Mouse (Mus musculus): ENCODE data around the gene Grm8. TPM values are rescaled to one million over a fixed set of nuclear protein-coding genes. Genes with fewer than 3 reads are reported as not detected.
"Not testable (repeated sequence)": the region's sequence is repeated elsewhere in the genome, so short reads cannot be mapped to it uniquely, and the experiment has no call there.

The Grm8 gene
- total and polyA plus RNA-seq, 3 experiments, result not detected

DNA sequence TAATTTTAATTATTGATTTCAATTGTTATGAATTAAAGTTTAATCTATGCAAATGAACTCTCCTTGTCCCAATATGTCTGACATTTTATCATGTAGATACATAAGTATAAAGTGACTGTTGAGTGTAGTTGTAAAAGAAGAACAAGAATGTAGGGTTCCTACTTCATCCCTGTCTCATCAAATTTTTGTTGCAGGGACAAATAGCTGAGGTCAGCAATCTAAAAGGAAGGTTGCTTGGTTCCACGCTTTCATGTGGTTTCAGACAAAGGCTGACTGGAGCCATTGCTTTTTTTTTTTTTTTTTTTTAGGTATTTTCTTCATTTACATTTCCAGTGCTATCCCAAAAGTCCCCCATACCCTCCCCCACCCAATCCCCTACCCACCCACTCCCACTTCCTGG lies 298.8 kb downstream of the Grm8 start:
- intact Hi-C loops (cut with DNase I), result no loop called here
- TF ChIP-seq POLR2A (IDR thresholded peaks at IDR 0.05; ENCODE audit: insufficient read depth, low read depth, low read length) (no peak), EP300 (IDR thresholded peaks at IDR 0.05; ENCODE audit: insufficient read depth, low read depth, low read length) (no peak), CTCF (IDR thresholded peaks at IDR 0.05) (no peak)
- no peaks in the 10 kb centered on the region for H3K79me2 ChIP-seq (replicated peaks; ENCODE audit: control insufficient read depth, insufficient read depth, low read length)
- no peaks in the 10 kb centered on the region for H3K27me3 ChIP-seq (ENCODE audit: control insufficient read depth, insufficient read depth, low read length)
- 87% methylated on average over 1 of the region's 1 CpGs for whole genome bisulfite sequencing
- no peak overlapping the region for H3K4me3 ChIP-seq
- no peaks in the 10 kb centered on the region for H3K36me3 ChIP-seq (ENCODE audit: control insufficient read depth, insufficient read depth, low read length)
- H3K27ac ChIP-seq, result no peak overlapping the region
- no peak for DNase-seq
- no peaks in the 10 kb centered on the region for H3K4me1 ChIP-seq (ENCODE audit: control insufficient read depth, insufficient read depth, low read length)
- H3K9ac ChIP-seq (ENCODE audit: low read depth, low read length), result no peak overlapping the region

DNA sequence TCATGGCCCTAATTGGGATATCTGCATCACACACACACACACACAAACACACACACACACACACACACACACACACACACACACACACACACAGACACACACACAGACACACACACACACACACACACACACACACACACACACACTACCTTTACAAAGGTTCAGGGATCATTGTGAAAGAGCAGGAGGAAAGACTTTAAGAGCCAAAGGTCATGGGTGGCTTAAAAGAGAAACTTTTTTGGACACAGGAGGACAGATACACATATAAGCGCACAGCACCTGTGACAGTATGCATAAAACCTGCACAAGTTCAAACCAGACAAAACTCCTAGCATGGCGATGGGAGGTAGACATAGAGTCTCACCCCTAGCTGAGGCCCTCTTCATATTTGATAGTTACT lies 315.2 kb downstream of the Grm8 start:
- H3K4me3 ChIP-seq; H3K9ac ChIP-seq (ENCODE audit: low read depth, low read length); DNase-seq; H3K4me1 ChIP-seq (ENCODE audit: control insufficient read depth, insufficient read depth, low read length); H3K79me2 ChIP-seq (replicated peaks; ENCODE audit: control insufficient read depth, insufficient read depth, low read length); H3K36me3 ChIP-seq (ENCODE audit: control insufficient read depth, insufficient read depth, low read length); H3K27me3 ChIP-seq (ENCODE audit: control insufficient read depth, insufficient read depth, low read length); intact Hi-C loops (cut with DNase I); H3K27ac ChIP-seq: not testable (repeated sequence)
- WGBS, result 80% methylated on average over 2 of the region's 2 CpGs

- TF ChIP-seq EP300 (IDR thresholded peaks at IDR 0.05; ENCODE audit: insufficient read depth, low read depth, low read length) (no peak), CTCF (IDR thresholded peaks at IDR 0.05) (no peak), POLR2A (IDR thresholded peaks at IDR 0.05; ENCODE audit: insufficient read depth, low read depth, low read length) (no peak)
- intact Hi-C loops (cut with DNase I), result no loop called here
- Histone ChIP-seq H3K27ac (no peak overlapping the region), H3K4me1 (ENCODE audit: control insufficient read depth, insufficient read depth, low read length) (no peaks in the 10 kb centered on the region), H3K9ac (ENCODE audit: low read depth, low read length) (no peak overlapping the region), H3K4me3 (no peak overlapping the region), H3K36me3 (ENCODE audit: control insufficient read depth, insufficient read depth, low read length) (no peaks in the 10 kb centered on the region), H3K79me2 (replicated peaks; ENCODE audit: control insufficient read depth, insufficient read depth, low read length) (no peaks in the 10 kb centered on the region), H3K27me3 (ENCODE audit: control insufficient read depth, insufficient read depth, low read length) (no peaks in the 10 kb centered on the region)
- WGBS, result 74% methylated on average over 5 of the region's 5 CpGs
- DNase-seq, result no peak
These were observed 322.2 kb downstream of the Grm8 start for GRCm38 (mm10) chr6:27812789-27813188.

DNA sequence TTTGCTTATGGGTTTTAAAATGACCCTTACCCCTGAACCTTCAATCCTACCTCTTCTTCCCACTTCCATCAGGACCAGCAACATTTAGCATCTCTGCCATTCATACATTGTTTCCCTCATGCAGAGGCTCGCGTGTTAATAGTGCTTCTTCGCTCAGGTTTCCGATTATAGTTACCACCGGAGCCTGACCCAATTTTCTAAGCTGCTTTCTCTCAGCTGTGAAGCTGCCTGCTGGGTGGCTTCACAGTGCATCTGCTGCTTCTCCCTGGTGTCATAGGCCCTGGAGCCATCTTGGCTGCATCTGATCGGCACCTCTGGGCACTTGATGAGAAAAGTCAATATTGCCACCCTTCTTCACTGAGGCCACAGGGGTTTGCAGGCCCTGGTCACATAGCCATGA lies 325.0 kb downstream of the Grm8 start:
- intact Hi-C loops (cut with DNase I), result no loop called here
- Histone ChIP-seq H3K27me3 (ENCODE audit: control insufficient read depth, insufficient read depth, low read length) (no peaks in the 10 kb centered on the region), H3K27ac (no peak overlapping the region), H3K4me3 (no peak overlapping the region), H3K4me1 (ENCODE audit: control insufficient read depth, insufficient read depth, low read length) (no peaks in the 10 kb centered on the region), H3K36me3 (ENCODE audit: control insufficient read depth, insufficient read depth, low read length) (no peaks in the 10 kb centered on the region), H3K9ac (ENCODE audit: low read depth, low read length) (no peak overlapping the region), H3K79me2 (replicated peaks; ENCODE audit: control insufficient read depth, insufficient read depth, low read length) (no peaks in the 10 kb centered on the region)
- TF ChIP-seq EP300 (IDR thresholded peaks at IDR 0.05; ENCODE audit: insufficient read depth, low read depth, low read length) (no peak), CTCF (IDR thresholded peaks at IDR 0.05) (no peak), POLR2A (IDR thresholded peaks at IDR 0.05; ENCODE audit: insufficient read depth, low read depth, low read length) (no peak)
- WGBS, result 79% methylated on average over 6 of the region's 6 CpGs
- no peak for DNase-seq

DNA sequence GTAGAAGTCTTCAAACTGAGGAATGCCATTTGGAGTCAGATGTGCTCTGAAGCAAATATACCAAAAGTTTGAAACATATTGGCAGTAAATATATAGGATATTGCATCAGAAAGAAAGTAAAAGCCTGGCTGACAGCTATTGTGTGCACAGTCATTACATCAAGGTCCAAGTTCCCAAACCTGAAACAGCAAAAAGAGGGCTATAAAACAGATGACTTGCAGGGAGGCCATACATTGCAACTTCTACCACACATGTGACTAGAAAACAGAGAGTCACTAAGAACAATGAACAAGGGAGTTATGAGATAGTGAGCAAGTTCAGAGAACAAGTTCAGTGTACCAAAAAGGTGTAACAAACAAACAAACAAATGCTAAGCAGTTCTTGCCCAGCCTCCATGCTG lies 328.2 kb downstream of the Grm8 start:
- H3K27me3 ChIP-seq (ENCODE audit: control insufficient read depth, insufficient read depth, low read length), result no peaks in the 10 kb centered on the region
- no peak overlapping the region for H3K27ac ChIP-seq
- TF ChIP-seq CTCF (IDR thresholded peaks at IDR 0.05), result no peak
- TF ChIP-seq POLR2A (IDR thresholded peaks at IDR 0.05; ENCODE audit: insufficient read depth, low read depth, low read length), result no peak
- TF ChIP-seq EP300 (IDR thresholded peaks at IDR 0.05; ENCODE audit: insufficient read depth, low read depth, low read length), result no peak
- no peaks in the 10 kb centered on the region for H3K79me2 ChIP-seq (replicated peaks; ENCODE audit: control insufficient read depth, insufficient read depth, low read length)
- H3K9ac ChIP-seq (ENCODE audit: low read depth, low read length), result no peak overlapping the region
- no peaks in the 10 kb centered on the region for H3K36me3 ChIP-seq (ENCODE audit: control insufficient read depth, insufficient read depth, low read length)
- intact Hi-C loops (cut with DNase I), result no loop called here
- no peak overlapping the region for H3K4me3 ChIP-seq
- DNase-seq, result no peak
- no peaks in the 10 kb centered on the region for H3K4me1 ChIP-seq (ENCODE audit: control insufficient read depth, insufficient read depth, low read length)

DNA sequence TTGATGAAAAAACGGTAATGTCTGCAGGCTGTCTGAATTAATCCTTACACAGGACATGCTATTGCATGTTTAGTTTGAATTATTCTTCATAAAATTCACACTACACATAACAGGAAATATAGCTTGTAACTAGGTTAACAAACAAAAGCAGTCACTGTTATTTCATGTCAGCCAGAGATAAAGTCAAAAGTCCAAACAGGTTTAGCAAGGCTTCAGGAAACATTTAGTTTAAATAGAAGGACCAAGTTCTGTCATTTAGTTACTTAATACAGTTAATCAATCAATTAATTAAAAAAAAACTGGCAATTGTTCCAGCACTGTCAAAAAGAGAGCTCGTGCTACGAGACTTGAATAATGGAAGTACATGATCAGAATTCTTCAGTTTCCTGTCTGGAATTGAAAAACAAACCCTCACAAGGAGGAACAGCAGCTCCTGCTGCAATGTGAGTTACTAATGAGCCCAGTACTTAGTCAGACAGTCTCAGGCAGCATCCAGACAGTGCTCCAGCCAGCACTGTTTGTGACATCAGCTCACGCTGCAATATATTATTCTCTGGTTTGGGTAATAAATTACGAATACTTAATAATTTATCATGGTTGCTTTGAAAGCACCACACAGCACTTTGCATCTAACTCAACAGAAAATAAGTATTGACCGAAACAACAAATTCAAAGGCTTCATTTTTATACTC lies 334.0 kb downstream of the Grm8 start:
- Histone ChIP-seq H3K79me2 (replicated peaks; ENCODE audit: control insufficient read depth, insufficient read depth, low read length) (no peaks in the 10 kb centered on the region), H3K27ac (no peak overlapping the region), H3K4me1 (ENCODE audit: control insufficient read depth, insufficient read depth, low read length) (no peaks in the 10 kb centered on the region), H3K9ac (ENCODE audit: low read depth, low read length) (no peak overlapping the region), H3K4me3 (no peak overlapping the region), H3K36me3 (ENCODE audit: control insufficient read depth, insufficient read depth, low read length) (no peaks in the 10 kb centered on the region), H3K27me3 (ENCODE audit: control insufficient read depth, insufficient read depth, low read length) (no peaks in the 10 kb centered on the region)
- intact Hi-C loops (cut with DNase I), result no loop called here
- no peak for DNase-seq
- 62% methylated on average over 6 of the region's 6 CpGs for WGBS
- TF ChIP-seq EP300 (IDR thresholded peaks at IDR 0.05; ENCODE audit: insufficient read depth, low read depth, low read length) (no peak), POLR2A (IDR thresholded peaks at IDR 0.05; ENCODE audit: insufficient read depth, low read depth, low read length) (no peak), CTCF (IDR thresholded peaks at IDR 0.05) (no peak)

Measured in heart, adult 2 months (tissue).